Mouse (Mus musculus): ENCODE measurements at regions not wholly inside any gene's neighbourhood (a gene's known extent, or its start where the extent isn't known, plus 50 kb on each side); places are given as distances from the start of the nearest gene placed in this dataset.

DNA sequence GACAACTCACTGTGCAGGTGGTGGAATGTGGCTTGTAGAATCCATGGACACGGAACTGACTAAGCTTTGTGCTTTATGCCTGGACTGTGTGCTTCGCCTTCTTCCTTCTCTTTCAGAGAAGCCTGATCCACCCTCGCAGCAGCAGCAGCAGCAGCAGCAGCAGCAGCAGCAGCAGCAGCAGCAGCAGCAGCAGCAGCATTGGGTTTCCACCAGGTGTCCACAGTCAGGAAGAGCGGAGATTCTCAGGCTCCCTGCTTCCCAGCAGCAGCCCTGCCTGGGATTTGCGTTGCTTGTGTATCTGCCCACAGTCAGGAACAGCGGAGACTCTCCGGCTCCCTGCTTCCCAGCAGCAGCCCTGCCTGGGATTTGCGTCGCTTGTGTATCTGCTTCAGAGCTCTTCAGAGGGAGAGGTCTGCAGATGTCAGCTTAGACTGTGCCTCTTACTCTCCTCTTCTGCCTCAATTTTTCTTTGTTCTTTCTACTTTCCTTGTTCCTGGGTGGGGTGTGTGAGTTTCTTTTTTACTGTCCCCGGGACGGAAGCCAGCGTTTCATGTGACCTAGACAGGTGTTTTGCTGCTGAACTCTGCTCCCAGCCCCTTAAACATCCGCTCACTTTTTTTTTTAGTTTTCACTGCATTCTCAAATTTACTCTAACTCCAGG lies 168.1 kb upstream of the Olig3 start:
- TF ChIP-seq CTCF (IDR thresholded peaks at IDR 0.05; ENCODE audit: low read depth) (no peak), EP300 (IDR thresholded peaks at IDR 0.05; ENCODE audit: low read depth) (no peak)
